Mouse (Mus musculus) MEL (cell line): ENCODE data around the gene Herpud1.

ENCODE experiments used
- CTCF ChIP-seq, 3 experiments: IDR thresholded peaks in 2 of 3; conservative IDR thresholded peaks in 1 of 3; 2 replicates each; pipeline ENCODE4 v1.5.1; 2011 to 2012; ENCODE audit warnings: low read length in 3 of 3, low read depth in 2 of 3, mild to moderate bottlenecking in 2 of 3, improper control_type of control experiment in 1 of 3, inconsistent platforms in 1 of 3, mixed read lengths in 1 of 3, moderate library complexity in 1 of 3; ENCODE audit not compliant: control insufficient read depth in 1 of 3, insufficient read depth in 1 of 3, poor library complexity in 1 of 3, severe bottlenecking in 1 of 3
- HCFC1 ChIP-seq: IDR thresholded peaks from 2 replicates; pipeline ENCODE4 v1.6.1; 2012; ENCODE audit warnings: low read depth, mild to moderate bottlenecking, inconsistent platforms, low read length, improper control_type of control experiment, moderate library complexity
- MAFK ChIP-seq: IDR thresholded peaks from 2 replicates; pipeline ENCODE4 v1.6.1; 2011; ENCODE audit warnings: low read depth, mild to moderate bottlenecking, low read length, improper control_type of control experiment, borderline replicate concordance
- MEF2A ChIP-seq: IDR thresholded peaks from 2 replicates; pipeline ENCODE4 v1.6.1; 2014; ENCODE audit warnings: low read depth, mild to moderate bottlenecking, inconsistent platforms, low read length, improper control_type of control experiment; ENCODE audit not compliant: poor library complexity, insufficient replicate concordance, severe bottlenecking; ENCODE audit errors: extremely low read depth
- POLR2AphosphoS2 ChIP-seq: IDR thresholded peaks from 2 replicates; pipeline ENCODE4 v1.6.1; 2011; ENCODE audit warnings: low read length, improper control_type of control experiment
- RAD21 ChIP-seq: IDR thresholded peaks from 2 replicates; pipeline ENCODE4 v1.6.1; 2011; ENCODE audit warnings: mild to moderate bottlenecking, low read depth, low read length, improper control_type of control experiment
- TAL1 ChIP-seq: IDR thresholded peaks from 2 replicates; pipeline ENCODE4 v1.6.1; 2012; ENCODE audit warnings: mild to moderate bottlenecking, inconsistent platforms, low read length, moderate library complexity, mixed read lengths
- USF1 ChIP-seq: IDR thresholded peaks from 2 replicates; pipeline ENCODE4 v1.6.1; 2014; ENCODE audit warnings: low read depth, mild to moderate bottlenecking, inconsistent platforms, low read length, improper control_type of control experiment, moderate library complexity
- ZC3H11A ChIP-seq: IDR thresholded peaks from 2 replicates; pipeline ENCODE4 v1.6.1; 2012; ENCODE audit warnings: low read depth, mild to moderate bottlenecking, inconsistent platforms, low read length, improper control_type of control experiment
- ZMIZ1 ChIP-seq: IDR thresholded peaks from 2 replicates; pipeline ENCODE4 v1.6.1; 2012; ENCODE audit warnings: low read depth, mild to moderate bottlenecking, inconsistent platforms, low read length, improper control_type of control experiment, moderate library complexity

DNA sequence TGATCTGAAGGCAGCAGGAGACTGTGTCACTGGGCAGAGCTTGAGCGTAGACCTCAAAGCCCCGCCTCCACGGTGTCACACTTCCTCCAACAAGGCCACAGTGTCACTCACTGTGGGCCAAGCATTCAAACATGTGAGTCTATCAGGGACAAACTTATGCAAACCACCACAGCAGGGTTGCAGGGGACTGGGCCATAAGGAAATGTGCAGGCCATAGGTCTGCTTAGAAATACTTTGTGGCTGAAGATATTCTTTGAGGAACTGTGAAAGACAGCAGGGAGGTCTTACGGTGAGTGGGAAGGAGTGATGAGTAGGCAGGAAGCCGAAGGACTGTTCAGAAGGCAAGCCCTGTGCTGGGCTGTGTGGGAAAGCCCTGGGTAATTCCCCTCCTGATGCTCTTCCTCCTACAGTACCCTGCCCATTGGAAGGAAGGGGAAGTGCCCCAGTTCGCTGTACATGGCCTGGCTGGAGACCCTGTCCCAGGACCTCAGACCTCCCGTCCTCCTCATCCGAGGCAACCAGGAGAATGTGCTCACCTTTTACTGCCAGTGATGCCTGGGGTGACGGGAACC, 20.7 kb upstream of the Herpud1 start:
- no peak for TF ChIP-seq RAD21
- no peak for TF ChIP-seq MAFK
- TF ChIP-seq MEF2A, result no peak
- TF ChIP-seq USF1, result no peak
- no peak for TF ChIP-seq ZMIZ1
- no peak for TF ChIP-seq POLR2AphosphoS2
- no peak for TF ChIP-seq HCFC1
- no peak for TF ChIP-seq TAL1
- TF ChIP-seq CTCF (IDR thresholded peaks at IDR 0.05 in 2 of 3, conservative IDR thresholded peaks at IDR 0.05 in 1 of 3; ENCODE audit: control insufficient read depth in 1 of 3, insufficient read depth in 1 of 3, low read depth in 2 of 3, low read length in 3 of 3, poor library complexity in 1 of 3, severe bottlenecking in 1 of 3), result no peak
- TF ChIP-seq ZC3H11A, result no peak
